ENCODE assay signal across 19 mouse cellular contexts in the genomic region with DNA sequence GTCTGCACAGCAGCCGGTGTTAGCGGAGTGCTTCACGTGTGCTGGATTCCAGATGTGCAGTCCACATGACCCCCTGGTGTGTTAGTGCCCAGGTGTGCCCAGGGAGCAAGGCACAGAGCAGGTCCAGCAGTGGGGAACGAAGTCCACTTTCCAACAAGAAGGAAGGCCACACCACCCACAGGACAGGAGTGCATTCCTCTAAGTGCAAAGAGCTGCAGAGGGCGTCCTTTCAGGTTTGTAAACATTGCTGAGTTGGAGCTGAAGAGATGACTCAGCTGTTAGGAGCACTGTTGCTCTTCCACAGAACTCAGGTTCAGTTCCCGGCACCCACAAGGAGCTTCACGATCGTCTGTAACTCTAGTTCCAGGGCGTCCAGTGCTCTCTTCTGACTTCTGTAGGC. TPM values are rescaled to one million over a fixed set of nuclear protein-coding genes. Genes with fewer than 3 reads are reported as not detected.
DNase-seq lines count a peak whose midpoint lies in the region; ATAC-seq and TF ChIP-seq lines count a peak whose summit lies in the region.
"Had no signal": no experiment of that assay in that cellular context is flagged by ENCODE, and none has a peak within 500 bp of the region (broad histone marks: within the 10 kb centered on the region; RNA-seq: fewer than 3 reads in every experiment).

No protein-coding gene starts in this region.

- WGBS in kidney, adult 2 months, result 61% methylated on average over 9 of the region's 9 CpGs
- WGBS in lung, adult 2 months, result 70% methylated on average over 9 of the region's 9 CpGs
- WGBS in kidney, embryonic 15.5 days, result 92% methylated on average over 9 of the region's 9 CpGs

- H3K4me3 ChIP-seq in kidney, adult 2 months (ENCODE audit: insufficient read depth, low read depth, low read length), result no peak overlapping the region
- H3K4me3 ChIP-seq in lung, adult 2 months (replicated peaks; ENCODE audit: extremely low read depth, low read depth, low read length), result no peak overlapping the region
- no peak overlapping the region for H3K4me3 ChIP-seq in kidney, embryonic 15.5 days (replicated peaks)
- H3K4me3 ChIP-seq: forebrain, embryonic 15.5 days; heart, embryonic 13.5 days; lung, embryonic 15.5 days; neural tube, embryonic 15.5 days had no signal

- H3K4me2 ChIP-seq in kidney, embryonic 15.5 days, result no peak overlapping the region
- H3K4me2 ChIP-seq: forebrain, embryonic 15.5 days; midbrain, embryonic 11.5 days; neural tube, embryonic 15.5 days had no signal

- no peaks in the 10 kb centered on the region for H3K9me3 ChIP-seq in kidney, embryonic 15.5 days (replicated peaks)
- H3K9me3 ChIP-seq: forebrain, embryonic 15.5 days; heart, embryonic 13.5 days; lung, embryonic 15.5 days; neural tube, embryonic 15.5 days had no signal

- H3K36me3 ChIP-seq in kidney, adult 2 months (ENCODE audit: control insufficient read depth, insufficient read depth, low read length), result no peaks in the 10 kb centered on the region
- H3K36me3 ChIP-seq in kidney, embryonic 15.5 days, result 0 out of 2 replicates have a peak, but pooled peaks cover 3% of the 10 kb centered on the region
- H3K36me3 ChIP-seq: forebrain, embryonic 15.5 days; lung, embryonic 15.5 days; neural tube, embryonic 15.5 days had no signal

- no peak overlapping the region for H3K9ac ChIP-seq in kidney, embryonic 15.5 days
- H3K9ac ChIP-seq: forebrain, embryonic 15.5 days; lung, embryonic 15.5 days; neural tube, embryonic 15.5 days had no signal

- peak; percentile 86 for DNase-seq in kidney, adult 2 months
- DNase-seq in kidney, postnatal 14 days, result no peak
- peak; percentile 50 for DNase-seq in lung, postnatal 36 days
- DNase-seq in lung, adult 2 months, result no peak
- peak; percentile 64 for DNase-seq in yolk sac, embryonic 10.5 days (ENCODE audit: low spot score)
- DNase-seq: adrenal gland, adult 2 months; cerebellum, adult 18-20 months; layer of hippocampus, adult 9-11 months; right cerebral cortex, postnatal 25 days; thymus, postnatal 36 days had no signal

- TF ChIP-seq CTCF in kidney, adult 2 months (conservative IDR thresholded peaks at IDR 0.05; ENCODE audit: insufficient read depth, insufficient read length, low read depth, low read length), result no peak
- TF ChIP-seq CTCF in lung, adult 2 months (IDR thresholded peaks at IDR 0.05; ENCODE audit: insufficient read depth, low read length), result no peak

- H3K27ac ChIP-seq in kidney, adult 2 months (ENCODE audit: insufficient read depth, low read depth, low read length), result peak overlapping the region; percentile 57; the same call in 1 of the 2 replicates
- peak overlapping the region; percentile 69 for H3K27ac ChIP-seq in kidney, embryonic 15.5 days
- H3K27ac ChIP-seq: forebrain, embryonic 15.5 days; neural tube, embryonic 15.5 days had no signal

- no peak for ATAC-seq in kidney, embryonic 15.5 days (replicated peaks; ENCODE audit: low FRiP score)
- no peak for ATAC-seq in monocyte, adult 5-6 weeks (replicated peaks; ENCODE audit: insufficient number of reproducible peaks, low FRiP score, low TSS enrichment, poor library complexity, severe bottlenecking)
- ATAC-seq: CD4-positive, CD25-positive, alpha-beta regulatory T cell, adult 4 months; forebrain, embryonic 15.5 days; inflammation-experienced regulatory T-cells, adult 6 months had no signal

- no peaks in the 10 kb centered on the region for H3K27me3 ChIP-seq in kidney, adult 2 months (replicated peaks; ENCODE audit: control insufficient read depth, insufficient read depth, low read length)
- no peaks in the 10 kb centered on the region for H3K27me3 ChIP-seq in kidney, embryonic 15.5 days
- H3K27me3 ChIP-seq: forebrain, embryonic 15.5 days; heart, embryonic 13.5 days; lung, embryonic 15.5 days; neural tube, embryonic 15.5 days had no signal

- peaks cover 62% of the 10 kb centered on the region for H3K4me1 ChIP-seq in kidney, adult 2 months (ENCODE audit: control insufficient read depth, insufficient read depth, low read length)
- peaks cover 34% of the 10 kb centered on the region for H3K4me1 ChIP-seq in lung, adult 2 months (ENCODE audit: control insufficient read depth, insufficient read depth, low read length)
- peaks cover 82% of the 10 kb centered on the region for H3K4me1 ChIP-seq in kidney, embryonic 15.5 days

- no peak for TF ChIP-seq POLR2A in kidney, adult 2 months (IDR thresholded peaks at IDR 0.05; ENCODE audit: low read depth, low read length)
- no peak for TF ChIP-seq POLR2A in lung, adult 2 months (IDR thresholded peaks at IDR 0.05; ENCODE audit: borderline replicate concordance, extremely low read depth, low read depth, low read length)

RNA-seq across cellular contexts. Expression of a gene that starts 28.5 kb away (rescaled TPM):
- 22.6 and 26.4 TPM in 2 replicates for polyA plus RNA-seq in kidney, adult 2 months (2012; rRNA removed)
- 60.0 and 65.8 TPM in 2 replicates for polyA plus RNA-seq in lung, adult 2 months (2012; rRNA removed)
- 20.1 and 20.5 TPM in 2 replicates for polyA plus RNA-seq in kidney, embryonic 15.5 days (2015; fragmentation: Nextera tagmentation; extraction: Ambion mirVana)
- total RNA-seq in monocyte, adult 5-6 weeks (2017), result 55.9 to 77.3 TPM (median 60.7 TPM) in 3 replicates

Comparison
In these comparisons a context has a peak if more than half of its experiments do, and no peak if none do; other contexts are left out.
1. DNase-seq: peak in kidney, adult 2 months (single experiment), lung, postnatal 36 days (single experiment) and yolk sac, embryonic 10.5 days (single experiment); none in kidney, postnatal 14 days (single experiment) and lung, adult 2 months (single experiment).